Mouse (Mus musculus) liver, embryonic 14.5 days (tissue): Measurements from ENCODE around the gene Drp2. TPM values are rescaled to one million over a fixed set of nuclear protein-coding genes. Genes with fewer than 3 reads are reported as not detected.

Experiments
- ATAC-seq: fragments of 200-750 bp; cut with Nextera tagmentation; 2 replicates; pipeline ENCODE4 v1.8.0; 2017; ENCODE audit warnings: moderate number of reproducible peaks, mild to moderate bottlenecking, moderate library complexity; ENCODE audit not compliant: insufficient read depth
- DNase-seq, 3 experiments: peaks; one replicate each; pipeline ENCODE4 v3.0.0-alpha.2; 2012 to 2013; ENCODE audit warnings: low read depth in 3 of 3, low spot score in 3 of 3
- H3K27ac ChIP-seq: fragments of 300-500 bp; sonication (generic); 2 replicates; pipeline ENCODE4 v1.5.1; 2014; ENCODE audit warnings: moderate library complexity, mild to moderate bottlenecking, control low read depth, inconsistent platforms
- H3K27me3 ChIP-seq: fragments of 300-500 bp; sonication (generic); 2 replicates; pipeline ENCODE4 v1.6.1; 2014; ENCODE audit warnings: mild to moderate bottlenecking, low read length, moderate library complexity; ENCODE audit not compliant: control insufficient read depth, insufficient read depth
- H3K36me3 ChIP-seq: fragments of 300-500 bp; sonication (generic); replicated peaks from 2 replicates; pipeline ENCODE4 v1.6.1; 2014; ENCODE audit warnings: low read depth; ENCODE audit not compliant: control insufficient read depth, insufficient read depth
- H3K4me1 ChIP-seq, 2 experiments: fragments of 200-500 bp in 1 of 2; fragments of 300-500 bp in 1 of 2; sonication (generic) in 1 of 2; replicated peaks; 2 replicates each; pipeline ENCODE4 v1.6.1; 2012 to 2014; ENCODE audit warnings: antibody characterized with exemption in 1 of 2, inconsistent platforms in 1 of 2, low read length in 1 of 2; ENCODE audit not compliant: control insufficient read depth in 2 of 2, insufficient read depth in 2 of 2
- H3K4me2 ChIP-seq: fragments of 300-500 bp; sonication (generic); 2 replicates; pipeline ENCODE4 v1.6.1; 2014; ENCODE audit warnings: low read depth, mild to moderate bottlenecking, control low read depth, moderate library complexity
- H3K4me3 ChIP-seq, 2 experiments: fragments of 200-500 bp in 1 of 2; fragments of 300-500 bp in 1 of 2; sonication (generic) in 1 of 2; 2 replicates each; pipeline ENCODE4 v1.5.1; 2012 to 2014; ENCODE audit warnings: low read depth in 2 of 2, low read length in 2 of 2, mild to moderate bottlenecking in 2 of 2, control low read depth in 1 of 2, inconsistent platforms in 1 of 2, moderate library complexity in 1 of 2; ENCODE audit not compliant: insufficient read depth in 1 of 2
- H3K9ac ChIP-seq: fragments of 300-500 bp; sonication (generic); replicated peaks from 2 replicates; pipeline ENCODE4 v1.6.1; 2014; ENCODE audit warnings: mild to moderate bottlenecking, control low read depth, moderate library complexity
- H3K9me3 ChIP-seq: fragments of 300-500 bp; sonication (generic); 2 replicates; pipeline ENCODE4 v1.6.1; 2016; ENCODE audit warnings: low read length, mixed read lengths; ENCODE audit not compliant: control insufficient read depth
- CTCF ChIP-seq: IDR thresholded peaks from 2 replicates; pipeline ENCODE4 v1.5.1; 2016; ENCODE audit warnings: antibody characterized with exemption, low read depth, control low read depth
- EP300 ChIP-seq: IDR thresholded peaks from 2 replicates; pipeline ENCODE4 v1.6.1; 2016; ENCODE audit warnings: antibody characterized with exemption, low read depth
- WGBS: fragments of 180-500 bp; shearing (Covaris S2); extraction: QIAGEN DNeasy Blood & Tissue Kit; methylation state at CpG from one replicate; pipeline ENCODE4 v1.1.7; 2014; ENCODE audit not compliant: insufficient replicate concordance; 5-methylcytosine and 5-hydroxymethylcytosine counted together
- polyA plus RNA-seq, 2 experiments: library from polyadenylated mRNA; depleted of rRNA in 1 of 2; stranded (reverse) in 1 of 2; unstranded in 1 of 2; fragments of >200 nt; fragmentation: Nextera tagmentation in 1 of 2; extraction: Ambion mirVana in 1 of 2; gene quantifications; 2 replicates each; pipeline versions ENCODE4 v1.2.1 to v1.2.3; 2012 to 2014

Drp2 gene
- polyA plus RNA-seq, 2 experiments, result 0.05 to 0.42 TPM

- Histone ChIP-seq H3K27ac (no peak overlapping the region), H3K36me3 (no peaks in the 10 kb centered on the region), H3K9ac (no peak overlapping the region), H3K27me3 (no peaks in the 10 kb centered on the region), H3K4me3 (no peak overlapping the region), H3K4me2 (no peak overlapping the region), H3K9me3 (no peaks in the 10 kb centered on the region; the same call in 1 of the 2 replicates), H3K4me1 (no peaks in the 10 kb centered on the region)
- no peak for TF ChIP-seq EP300
- no peak for TF ChIP-seq CTCF
- ATAC-seq (no peak), DNase-seq (no peak)
- 57% methylated on average over 58 of the region's 67 CpGs for WGBS
Observed at GRCm38 (mm10) chrX:134474988-134475710, 70.8 kb downstream of the Drp2 start.

GRCm38 (mm10) chrX:134476290-134476689, 71.9 kb downstream of the Drp2 start, which contains the start of gene Taf7l:
Gene Taf7l (minus strand): TSS chrX:134476490.
- no peak within 1 kb of the TSS for H3K27ac ChIP-seq
- no peak within 1 kb of the TSS for H3K9ac ChIP-seq
- DNase-seq (no peak), ATAC-seq (no peak)
- no peaks in the 10 kb centered on the region for H3K36me3 ChIP-seq
- 80% methylated on average over 25 of the region's 25 CpGs for WGBS
- H3K27me3 ChIP-seq, result no peaks in the 10 kb centered on the region
- no peak within 1 kb of the TSS for H3K4me2 ChIP-seq
- TF ChIP-seq CTCF (no peak), EP300 (no peak)
- H3K4me1 ChIP-seq, result no peaks in the 10 kb centered on the region
- no peaks in the 10 kb centered on the region; the same call in 1 of the 2 replicates for H3K9me3 ChIP-seq
- no peak within 1 kb of the TSS for H3K4me3 ChIP-seq

- Histone ChIP-seq H3K9ac (no peak overlapping the region), H3K4me2 (no peak overlapping the region), H3K27ac (no peak overlapping the region), H3K9me3 (no peaks in the 10 kb centered on the region), H3K4me1 (no peaks in the 10 kb centered on the region), H3K4me3 (no peak overlapping the region), H3K36me3 (no peaks in the 10 kb centered on the region), H3K27me3 (no peaks in the 10 kb centered on the region)
- no peak for TF ChIP-seq EP300
- TF ChIP-seq CTCF, result no peak
- WGBS, result 37% methylated on average over 3 of the region's 3 CpGs
- DNase-seq (no peak), ATAC-seq (no peak)
Observed at GRCm38 (mm10) chrX:134481720-134482119, 77.4 kb downstream of the Drp2 start.

GRCm38 (mm10) chrX:134500651-134501050, 96.3 kb downstream of the Drp2 start:
- no peak overlapping the region for H3K9ac ChIP-seq
- no peaks in the 10 kb centered on the region for H3K9me3 ChIP-seq
- no peak overlapping the region for H3K4me2 ChIP-seq
- 65% methylated on average over 8 of the region's 8 CpGs for WGBS
- no peaks in the 10 kb centered on the region for H3K36me3 ChIP-seq
- no peak for ATAC-seq
- H3K4me1 ChIP-seq, result no peaks in the 10 kb centered on the region
- no peak overlapping the region for H3K27ac ChIP-seq
- no peaks in the 10 kb centered on the region for H3K27me3 ChIP-seq
- TF ChIP-seq CTCF (no peak), EP300 (no peak)
- no peak for DNase-seq
- H3K4me3 ChIP-seq, result no peak overlapping the region

Other genes with a start within 250 kb of the Drp2 start
- 0.03 and 0.04 TPM in 2 replicates for gene Xkrx, start 242.5 kb upstream of the Drp2 start, polyA plus RNA-seq (2012; rRNA removed)
- 0.06 TPM in 1 of 2 replicates, not detected in the other for gene Xkrx, start 242.5 kb upstream of the Drp2 start, polyA plus RNA-seq (2014; fragmentation: Nextera tagmentation; extraction: Ambion mirVana)
- gene Arl13a, start 217.1 kb upstream of the Drp2 start, polyA plus RNA-seq (2012; rRNA removed), result not detected in 2 replicates
- gene Arl13a, start 217.1 kb upstream of the Drp2 start, polyA plus RNA-seq (2014; fragmentation: Nextera tagmentation; extraction: Ambion mirVana), result not detected in 2 replicates
- not detected in 2 replicates for gene Nox1, start 182.6 kb upstream of the Drp2 start, polyA plus RNA-seq (2012; rRNA removed)
- 0.06 TPM in 1 of 2 replicates, not detected in the other for gene Nox1, start 182.6 kb upstream of the Drp2 start, polyA plus RNA-seq (2014; fragmentation: Nextera tagmentation; extraction: Ambion mirVana)
- 4.1 and 4.9 TPM in 2 replicates for gene Trmt2b, start 127.6 kb upstream of the Drp2 start, polyA plus RNA-seq (2012; rRNA removed)
- gene Trmt2b, start 127.6 kb upstream of the Drp2 start, polyA plus RNA-seq (2014; fragmentation: Nextera tagmentation; extraction: Ambion mirVana), result 9.5 and 10.0 TPM in 2 replicates
- gene Tmem35a, start 109.3 kb upstream of the Drp2 start, polyA plus RNA-seq (2012; rRNA removed), result 0.28 and 0.34 TPM in 2 replicates
- gene Tmem35a, start 109.3 kb upstream of the Drp2 start, polyA plus RNA-seq (2014; fragmentation: Nextera tagmentation; extraction: Ambion mirVana), result 0.18 and 0.45 TPM in 2 replicates
- gene Cenpi, start 96.5 kb upstream of the Drp2 start, polyA plus RNA-seq (2012; rRNA removed), result 7.9 and 11.1 TPM in 2 replicates
- gene Cenpi, start 96.5 kb upstream of the Drp2 start, polyA plus RNA-seq (2014; fragmentation: Nextera tagmentation; extraction: Ambion mirVana), result 30.5 and 33.8 TPM in 2 replicates
- not detected in 2 replicates for gene Taf7l, start 71.9 kb downstream of the Drp2 start, polyA plus RNA-seq (2012; rRNA removed)
- gene Taf7l, start 71.9 kb downstream of the Drp2 start, polyA plus RNA-seq (2014; fragmentation: Nextera tagmentation; extraction: Ambion mirVana), result not detected in 2 replicates
- gene Timm8a1, start 137.3 kb downstream of the Drp2 start, polyA plus RNA-seq (2012; rRNA removed), result 10.1 and 18.7 TPM in 2 replicates
- 92.5 and 92.8 TPM in 2 replicates for gene Timm8a1, start 137.3 kb downstream of the Drp2 start, polyA plus RNA-seq (2014; fragmentation: Nextera tagmentation; extraction: Ambion mirVana)
- gene Btk, start 179.0 kb downstream of the Drp2 start, polyA plus RNA-seq (2012; rRNA removed), result 9.1 and 16.3 TPM in 2 replicates
- gene Btk, start 179.0 kb downstream of the Drp2 start, polyA plus RNA-seq (2014; fragmentation: Nextera tagmentation; extraction: Ambion mirVana), result 10.9 and 13.4 TPM in 2 replicates
- 600 and 1,190 TPM in 2 replicates for gene Rpl36a, start 181.1 kb downstream of the Drp2 start, polyA plus RNA-seq (2012; rRNA removed)
- 428 and 436 TPM in 2 replicates for gene Rpl36a, start 181.1 kb downstream of the Drp2 start, polyA plus RNA-seq (2014; fragmentation: Nextera tagmentation; extraction: Ambion mirVana)
- gene Gla, start 196.6 kb downstream of the Drp2 start, polyA plus RNA-seq (2012; rRNA removed), result 1.5 and 1.7 TPM in 2 replicates
- 3.9 TPM in 2 replicates for gene Gla, start 196.6 kb downstream of the Drp2 start, polyA plus RNA-seq (2014; fragmentation: Nextera tagmentation; extraction: Ambion mirVana)
- gene Hnrnph2, start 196.6 kb downstream of the Drp2 start, polyA plus RNA-seq (2012; rRNA removed), result 28.6 and 47.4 TPM in 2 replicates
- gene Hnrnph2, start 196.6 kb downstream of the Drp2 start, polyA plus RNA-seq (2014; fragmentation: Nextera tagmentation; extraction: Ambion mirVana), result 53.7 and 60.1 TPM in 2 replicates